Mouse (Mus musculus) layer of hippocampus, adult 9-10 months (tissue): ENCODE data around the gene Rtcb.

Experiments used
- DNase-seq: peaks from one replicate; pipeline ENCODE4 v3.0.0; 2022; ENCODE audit warnings: low spot score

Gene Rtcb

GRCm38 (mm10) chr10:85936280-85936965 lies 21.2 kb downstream of the Rtcb start:
- DNase-seq = no peak

GRCm38 (mm10) chr10:85929962-85930361 lies 27.7 kb downstream of the Rtcb start:
- DNase-seq = no peak

- no peak for DNase-seq
Observed at GRCm38 (mm10) chr10:85929208-85929591, 28.4 kb downstream of the Rtcb start.

DNA sequence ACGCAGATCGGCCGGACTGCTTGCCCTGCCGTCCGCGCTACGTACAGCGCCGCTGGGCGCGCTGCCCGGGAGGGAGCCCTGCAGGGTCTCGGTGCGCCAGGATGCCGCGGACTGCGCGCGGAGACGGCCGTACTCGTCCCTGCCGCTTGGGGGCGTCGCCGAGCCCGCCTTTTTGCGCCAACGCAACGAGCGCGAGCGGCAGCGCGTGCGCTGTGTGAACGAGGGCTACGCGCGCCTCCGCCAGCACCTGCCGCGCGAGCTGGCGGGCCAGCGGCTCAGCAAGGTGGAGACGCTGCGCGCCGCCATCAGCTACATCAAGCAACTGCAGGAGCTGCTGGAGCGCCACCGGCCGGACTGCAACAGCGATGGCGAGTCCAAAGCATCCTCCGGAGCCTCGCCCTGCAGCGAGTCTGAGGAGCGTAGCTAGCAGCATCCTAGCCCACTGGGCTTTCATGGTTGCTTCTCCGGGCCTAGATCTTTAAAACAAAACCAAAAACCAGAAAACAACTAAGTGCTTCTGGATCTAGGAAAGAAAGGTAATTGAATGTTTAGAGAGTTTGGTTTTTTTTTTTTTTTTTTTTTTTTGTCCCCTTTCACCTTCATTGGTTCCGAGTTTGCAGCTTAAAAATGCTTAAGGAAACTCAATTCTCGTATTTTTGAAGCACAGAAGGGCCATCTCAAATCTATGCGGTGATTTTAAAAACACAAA lies 29.0 kb downstream of the Rtcb start:
- DNase-seq = peak; percentile 36

DNA sequence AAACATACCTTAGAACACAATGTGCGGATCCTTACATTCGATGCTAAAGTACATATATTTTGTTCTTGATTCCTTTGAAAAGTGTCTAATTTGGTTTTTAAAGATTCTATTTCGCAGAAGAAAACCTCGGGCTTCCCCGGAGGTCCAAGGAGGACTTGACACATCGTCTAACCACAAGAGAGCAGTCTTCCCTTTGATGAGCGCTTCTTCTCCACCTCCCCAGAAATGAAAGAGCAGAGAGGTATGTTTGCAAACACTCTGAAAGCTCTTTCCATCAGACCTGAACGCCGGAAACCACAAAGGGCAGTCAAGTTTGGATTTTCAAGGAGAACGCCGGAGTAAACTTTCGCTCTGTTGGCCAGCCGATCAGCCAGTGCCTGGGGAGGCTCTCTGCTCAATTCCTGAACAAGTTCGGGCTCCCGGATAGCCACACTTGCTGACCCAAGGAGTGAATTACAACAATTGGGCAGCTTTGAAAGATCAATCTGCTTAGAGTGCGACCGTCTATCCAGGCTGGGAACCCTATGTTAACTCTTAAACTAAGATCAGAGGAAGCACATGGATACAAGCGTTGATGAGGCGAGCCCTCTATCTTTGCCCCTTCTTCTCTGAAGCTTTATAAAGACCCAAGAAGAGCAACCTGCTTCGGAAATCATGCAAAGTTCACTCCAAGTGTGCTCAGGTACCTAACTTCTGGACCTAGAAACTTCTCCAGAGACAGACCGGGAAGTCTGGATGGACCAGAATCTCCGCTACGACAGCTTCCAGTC lies 29.8 kb downstream of the Rtcb start, which contains the start of gene Ascl4:
Gene Ascl4, plus strand, starts transcription at position 6 of the 770 bp plus-strand sequence.
- DNase-seq = no peak

GRCm38 (mm10) chr10:85916498-85917309 lies 40.9 kb downstream of the Rtcb start, which contains the start of gene Prdm4:
Gene Prdm4, minus strand, starts transcription at chr10:85917142.
- DNase-seq = peak; percentile 93
